In the genomic region with DNA sequence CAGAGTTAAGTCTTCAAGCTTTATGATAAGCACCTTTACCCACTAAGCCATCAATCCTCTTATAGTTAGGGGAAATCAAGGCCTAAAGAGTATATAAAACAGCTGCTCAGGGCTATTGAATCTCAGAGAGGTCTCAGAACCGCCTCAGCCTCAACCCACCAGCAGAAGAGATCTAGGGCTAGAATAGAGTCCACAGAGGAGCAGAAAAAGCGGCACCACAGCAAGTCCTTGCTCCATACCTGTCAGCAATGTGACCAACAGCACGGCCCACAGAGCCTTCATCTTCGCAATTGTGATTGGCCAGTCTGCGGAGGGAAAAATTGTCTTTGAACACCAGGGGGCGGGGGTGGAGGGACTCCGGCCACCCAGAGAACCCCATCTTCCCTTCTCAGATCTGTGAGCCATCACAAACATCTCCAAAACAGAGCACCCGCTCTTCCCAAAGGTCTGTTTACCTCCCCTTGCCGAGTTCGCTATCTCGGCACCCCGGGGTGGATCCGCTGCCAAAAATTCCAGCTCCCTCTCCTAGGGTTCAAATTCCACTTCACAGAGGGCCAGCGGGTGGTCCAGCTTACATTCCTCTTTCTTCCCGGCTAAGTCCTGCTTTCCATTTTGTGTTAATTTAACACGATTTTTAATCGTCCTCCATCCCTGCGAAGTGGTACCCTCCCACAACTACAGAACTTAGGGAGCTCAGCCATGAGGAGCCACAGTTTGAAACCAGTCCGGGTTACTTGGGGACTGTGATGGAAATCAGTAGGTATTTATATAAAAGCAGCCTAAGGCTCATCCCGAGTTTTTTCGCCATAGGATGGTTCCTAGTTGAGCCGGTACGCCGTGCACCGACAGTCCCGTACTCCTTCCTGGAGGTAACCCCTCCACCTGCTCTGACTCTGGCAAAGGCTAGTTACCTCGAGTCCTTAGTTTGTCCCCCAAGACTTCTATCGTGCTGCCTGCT, we compare ENCODE assay signal across 7 mouse cellular contexts. TPM values are rescaled to one million over a fixed set of nuclear protein-coding genes. Genes with fewer than 3 reads are reported as not detected.
A peak's percentile ranks its signal among the peaks of the same experiment; 100 is the strongest.
DNase-seq lines count a peak whose midpoint lies in the region; ATAC-seq and TF ChIP-seq lines count a peak whose summit lies in the region.

No protein-coding gene starts in this region.

- no peak for TF ChIP-seq EP300 in heart, postnatal 0 days (IDR thresholded peaks at IDR 0.05; ENCODE audit: low read depth)

- ATAC-seq in heart, postnatal 0 days (ENCODE audit: insufficient read depth, low read depth): 0 out of 2 replicates have a peak, but pooled peaks have one; percentile 1
- no peak for ATAC-seq in limb, embryonic 15.5 days (ENCODE audit: insufficient number of reproducible peaks, low FRiP score, low TSS enrichment, low read depth)
- no peak for ATAC-seq in neural tube, embryonic 11.5 days (ENCODE audit: insufficient read depth, low FRiP score, low TSS enrichment)

- TF ChIP-seq POLR2A in bone marrow macrophage, adult 2 months (IDR thresholded peaks at IDR 0.05; ENCODE audit: borderline replicate concordance, low read depth, low read length): no peak

- TF ChIP-seq CTCF in E14TG2a.4 (conservative IDR thresholded peaks at IDR 0.05; ENCODE audit: low read length): peak; percentile 23; the same call in 1 of the 2 replicates
- no peak for TF ChIP-seq CTCF in bone marrow macrophage, adult 2 months (IDR thresholded peaks at IDR 0.05; ENCODE audit: low read depth, low read length)
- peak; percentile 43 for TF ChIP-seq CTCF in heart, postnatal 0 days (IDR thresholded peaks at IDR 0.05; ENCODE audit: low read depth)

- H3K27ac ChIP-seq in bone marrow macrophage, adult 2 months (ENCODE audit: insufficient read depth, low read depth, low read length): peak overlapping the region; percentile 96
- H3K27ac ChIP-seq in heart, postnatal 0 days (ENCODE audit: low read depth): peak overlapping the region; percentile 73; the same call in 1 of the 2 replicates
- peak overlapping the region; percentile 47 for H3K27ac ChIP-seq in limb, embryonic 15.5 days
- no peak overlapping the region for H3K27ac ChIP-seq in neural tube, embryonic 11.5 days (ENCODE audit: low read depth, low read length)

- WGBS in heart, postnatal 0 days: 3% methylated on average over 28 of the region's 28 CpGs
- WGBS in limb, embryonic 15.5 days: 3% methylated on average over 27 of the region's 28 CpGs
- WGBS in neural tube, embryonic 11.5 days: 4% methylated on average over 28 of the region's 28 CpGs

- no peaks in the 10 kb centered on the region for H3K27me3 ChIP-seq in E14TG2a.4 (ENCODE audit: insufficient read depth, low read length)
- no peaks in the 10 kb centered on the region for H3K27me3 ChIP-seq in heart, postnatal 0 days (ENCODE audit: control insufficient read depth, insufficient read depth, low read length)
- H3K27me3 ChIP-seq in limb, embryonic 15.5 days: no peaks in the 10 kb centered on the region
- no peaks in the 10 kb centered on the region for H3K27me3 ChIP-seq in neural tube, embryonic 11.5 days (ENCODE audit: control insufficient read depth, insufficient read depth, low read length)

- peaks cover 50% of the 10 kb centered on the region for H3K36me3 ChIP-seq in E14TG2a.4 (ENCODE audit: insufficient read depth, low read length)
- H3K36me3 ChIP-seq in heart, postnatal 0 days (replicated peaks; ENCODE audit: control insufficient read depth, insufficient read depth, low read length): peaks cover 24% of the 10 kb centered on the region
- H3K36me3 ChIP-seq in limb, embryonic 15.5 days: peaks cover 26% of the 10 kb centered on the region
- H3K36me3 ChIP-seq in neural tube, embryonic 11.5 days (ENCODE audit: control insufficient read depth, insufficient read depth, low read length): 0 out of 2 replicates have a peak, but pooled peaks cover 4% of the 10 kb centered on the region

- no peak for DNase-seq in heart, postnatal 0 days (ENCODE audit: low spot score)
- peak; percentile 59 for DNase-seq in neural tube, embryonic 11.5 days (ENCODE audit: low spot score)
- no peak for DNase-seq in gastrocnemius, postnatal 10 days
- DNase-seq in left cerebral cortex, adult 9 months (ENCODE audit: low spot score in 2 of 2): no peak

- H3K4me1 ChIP-seq in E14TG2a.4 (replicated peaks; ENCODE audit: low read depth, low read length): peaks cover 84% of the 10 kb centered on the region
- H3K4me1 ChIP-seq in bone marrow macrophage, adult 2 months (ENCODE audit: control insufficient read depth, insufficient read depth, low read length): peaks cover 43% of the 10 kb centered on the region
- H3K4me1 ChIP-seq in heart, postnatal 0 days (ENCODE audit: control insufficient read depth, insufficient read depth): peaks cover 50% of the 10 kb centered on the region
- H3K4me1 ChIP-seq in limb, embryonic 15.5 days: peaks cover 37% of the 10 kb centered on the region
- H3K4me1 ChIP-seq in neural tube, embryonic 11.5 days (ENCODE audit: control insufficient read depth, insufficient read depth, low read length): 0 out of 2 replicates have a peak, but pooled peaks cover 7% of the 10 kb centered on the region

- H3K4me3 ChIP-seq in E14TG2a.4 (replicated peaks; ENCODE audit: low read length): peak overlapping the region; percentile 86
- H3K4me3 ChIP-seq in bone marrow macrophage, adult 2 months (ENCODE audit: insufficient read depth, low read length): peak overlapping the region; percentile 92
- H3K4me3 ChIP-seq in heart, postnatal 0 days (ENCODE audit: low read depth, low read length): peak overlapping the region; percentile 49
- H3K4me3 ChIP-seq in limb, embryonic 15.5 days: peak overlapping the region; percentile 31
- H3K4me3 ChIP-seq in neural tube, embryonic 11.5 days (ENCODE audit: low read depth, low read length): peak overlapping the region; percentile 29

- peak overlapping the region; percentile 61 for H3K9ac ChIP-seq in heart, postnatal 0 days (replicated peaks; ENCODE audit: low read depth, low read length)
- H3K9ac ChIP-seq in limb, embryonic 15.5 days: peak overlapping the region; percentile 23; the same call in 1 of the 2 replicates
- peak overlapping the region; percentile 49 for H3K9ac ChIP-seq in neural tube, embryonic 11.5 days (ENCODE audit: low read length)

- H3K9me3 ChIP-seq in E14TG2a.4 (ENCODE audit: low read length): no peaks in the 10 kb centered on the region
- H3K9me3 ChIP-seq in heart, postnatal 0 days (replicated peaks; ENCODE audit: control insufficient read depth, low read length): no peaks in the 10 kb centered on the region
- H3K9me3 ChIP-seq in limb, embryonic 15.5 days: no peaks in the 10 kb centered on the region; the same call in 1 of the 2 replicates
- H3K9me3 ChIP-seq in neural tube, embryonic 11.5 days (ENCODE audit: control insufficient read depth, low read length): no peaks in the 10 kb centered on the region

- H3K4me2 ChIP-seq in heart, postnatal 0 days (ENCODE audit: low read depth, low read length): peak overlapping the region; percentile 78
- H3K4me2 ChIP-seq in limb, embryonic 15.5 days: peak overlapping the region; percentile 58
- H3K4me2 ChIP-seq in neural tube, embryonic 11.5 days (ENCODE audit: low read depth): peak overlapping the region; percentile 53

RNA-seq across cellular contexts. Expression of gene Apoe, which starts 0.8 kb away (rescaled TPM):
- 16,287 and 16,533 TPM in 2 replicates for polyA plus RNA-seq in bone marrow macrophage, adult 2 months (2012; ENCODE audit: insufficient read depth, insufficient read length, missing spikeins)
- 369 and 373 TPM in 2 replicates for total RNA-seq in heart, postnatal 0 days (2014; rRNA removed; ENCODE audit: low replicate concordance)
- 471 and 552 TPM in 2 replicates for polyA plus RNA-seq in heart, postnatal 0 days (2015; fragmentation: Nextera tagmentation; extraction: Ambion mirVana)
- polyA plus RNA-seq in limb, embryonic 15.5 days (2015; fragmentation: Nextera tagmentation; extraction: Ambion mirVana): 409 and 468 TPM in 2 replicates
- 125 and 146 TPM in 2 replicates for polyA plus RNA-seq in neural tube, embryonic 11.5 days (2014; fragmentation: Nextera tagmentation; extraction: Ambion mirVana)
- 100 to 1,000 TPM; 100 to 116 TPM for total RNA-seq in gastrocnemius, postnatal 10 days (2021)

RNA-seq across cellular contexts. Expression of gene Apoc1, which starts 5.8 kb away (rescaled TPM):
- not detected in 2 replicates for polyA plus RNA-seq in bone marrow macrophage, adult 2 months (2012; ENCODE audit: insufficient read depth, insufficient read length, missing spikeins)
- total RNA-seq in heart, postnatal 0 days (2014; rRNA removed; ENCODE audit: low replicate concordance): not detected in 2 replicates
- 8.2 and 10.8 TPM in 2 replicates for polyA plus RNA-seq in heart, postnatal 0 days (2015; fragmentation: Nextera tagmentation; extraction: Ambion mirVana)
- 46.2 and 57.9 TPM in 2 replicates for polyA plus RNA-seq in limb, embryonic 15.5 days (2015; fragmentation: Nextera tagmentation; extraction: Ambion mirVana)
- polyA plus RNA-seq in neural tube, embryonic 11.5 days (2014; fragmentation: Nextera tagmentation; extraction: Ambion mirVana): 3.4 and 6.9 TPM in 2 replicates
- 1 to 10 TPM in 1 of 2 experiments, not detected in 1; 4.1 TPM for total RNA-seq in gastrocnemius, postnatal 10 days (2021)

RNA-seq across cellular contexts. Expression of gene Apoc4, which starts 16.9 kb away (rescaled TPM):
- not detected in 2 replicates for polyA plus RNA-seq in bone marrow macrophage, adult 2 months (2012; ENCODE audit: insufficient read depth, insufficient read length, missing spikeins)
- total RNA-seq in heart, postnatal 0 days (2014; rRNA removed; ENCODE audit: low replicate concordance): not detected in 2 replicates
- 0.18 TPM in 2 replicates for polyA plus RNA-seq in heart, postnatal 0 days (2015; fragmentation: Nextera tagmentation; extraction: Ambion mirVana)
- 0.41 TPM in 1 of 2 replicates, not detected in the other for polyA plus RNA-seq in limb, embryonic 15.5 days (2015; fragmentation: Nextera tagmentation; extraction: Ambion mirVana)
- polyA plus RNA-seq in neural tube, embryonic 11.5 days (2014; fragmentation: Nextera tagmentation; extraction: Ambion mirVana): not detected in 2 replicates
- under 1 TPM in 1 of 2 experiments, not detected in 1; 0.54 TPM for total RNA-seq in gastrocnemius, postnatal 10 days (2021)

RNA-seq across cellular contexts. Expression of gene Gm44805, which starts 17.0 kb away (rescaled TPM):
- polyA plus RNA-seq in bone marrow macrophage, adult 2 months (2012; ENCODE audit: insufficient read depth, insufficient read length, missing spikeins): not detected in 2 replicates
- total RNA-seq in heart, postnatal 0 days (2014; rRNA removed; ENCODE audit: low replicate concordance): 0.31 TPM in 1 of 2 replicates, not detected in the other
- polyA plus RNA-seq in heart, postnatal 0 days (2015; fragmentation: Nextera tagmentation; extraction: Ambion mirVana): not detected in 2 replicates
- not detected in 2 replicates for polyA plus RNA-seq in limb, embryonic 15.5 days (2015; fragmentation: Nextera tagmentation; extraction: Ambion mirVana)
- not detected in 2 replicates for polyA plus RNA-seq in neural tube, embryonic 11.5 days (2014; fragmentation: Nextera tagmentation; extraction: Ambion mirVana)
- total RNA-seq in gastrocnemius, postnatal 10 days (2021): not detected

RNA-seq across cellular contexts. Expression of gene Tomm40, which starts 17.0 kb away (rescaled TPM):
- 23.8 and 25.2 TPM in 2 replicates for polyA plus RNA-seq in bone marrow macrophage, adult 2 months (2012; ENCODE audit: insufficient read depth, insufficient read length, missing spikeins)
- total RNA-seq in heart, postnatal 0 days (2014; rRNA removed; ENCODE audit: low replicate concordance): 170 and 172 TPM in 2 replicates
- 164 and 166 TPM in 2 replicates for polyA plus RNA-seq in heart, postnatal 0 days (2015; fragmentation: Nextera tagmentation; extraction: Ambion mirVana)
- polyA plus RNA-seq in limb, embryonic 15.5 days (2015; fragmentation: Nextera tagmentation; extraction: Ambion mirVana): 129 and 139 TPM in 2 replicates
- polyA plus RNA-seq in neural tube, embryonic 11.5 days (2014; fragmentation: Nextera tagmentation; extraction: Ambion mirVana): 150 and 155 TPM in 2 replicates
- total RNA-seq in gastrocnemius, postnatal 10 days (2021): 10 to 100 TPM; 59.3 to 63.3 TPM

Comparison
In these comparisons a context has a peak if more than half of its experiments do, and no peak if none do; other contexts are left out.
1. H3K4me3 ChIP-seq: peak in every context shown above with its lines; median percentile 92 in bone marrow macrophage, adult 2 months; 86 in E14TG2a.4; 49 in heart, postnatal 0 days; 31 in limb, embryonic 15.5 days; 29 in neural tube, embryonic 11.5 days.
2. RNA of gene Apoe, which starts 0.8 kb away (polyA plus RNA-seq): 16,287 to 16,533 TPM in bone marrow macrophage, adult 2 months; 471 to 552 TPM in heart, postnatal 0 days, 409 to 468 TPM in limb, embryonic 15.5 days and 125 to 146 TPM in neural tube, embryonic 11.5 days; every median in the first group is over 10 times any median in the second.
3. Peak in every context shown above with its lines, with median percentiles within 50 percentile points of each other: H3K4me2 ChIP-seq and H3K9ac ChIP-seq.